Mouse (Mus musculus) kidney, embryonic 14.5 days (tissue): Measurements from ENCODE around the gene Srms. TPM values are rescaled to one million over a fixed set of nuclear protein-coding genes. Genes with fewer than 3 reads are reported as not detected.

ENCODE experiments used
- ATAC-seq: fragments of 200-750 bp; cut with Nextera tagmentation; 2 replicates; pipeline ENCODE4 v1.8.0; 2017; ENCODE audit warnings: moderate number of reproducible peaks, mild to moderate bottlenecking, moderate TSS enrichment, moderate library complexity; ENCODE audit not compliant: low FRiP score, low TSS enrichment
- H3K27ac ChIP-seq: fragments of 300-500 bp; sonication (generic); 2 replicates; pipeline ENCODE4 v1.5.1; 2014; ENCODE audit warnings: low read depth, mild to moderate bottlenecking, low read length, moderate library complexity, mixed read lengths
- H3K27me3 ChIP-seq: fragments of 300-500 bp; sonication (generic); 2 replicates; pipeline ENCODE4 v1.6.1; 2014; ENCODE audit warnings: mild to moderate bottlenecking, low read length; ENCODE audit not compliant: control insufficient read depth, insufficient read depth
- H3K36me3 ChIP-seq: fragments of 300-500 bp; sonication (generic); 2 replicates; pipeline ENCODE4 v1.6.1; 2014; ENCODE audit warnings: low read length, mixed read lengths; ENCODE audit not compliant: control insufficient read depth, insufficient read depth
- H3K4me1 ChIP-seq: fragments of 300-500 bp; sonication (generic); 2 replicates; pipeline ENCODE4 v1.6.1; 2014; ENCODE audit warnings: low read length, mixed read lengths; ENCODE audit not compliant: control insufficient read depth, insufficient read depth
- H3K4me2 ChIP-seq: fragments of 300-500 bp; sonication (generic); replicated peaks from 2 replicates; pipeline ENCODE4 v1.6.1; 2014; ENCODE audit warnings: low read depth, mild to moderate bottlenecking, low read length
- H3K4me3 ChIP-seq: fragments of 300-500 bp; sonication (generic); 2 replicates; pipeline ENCODE4 v1.5.1; 2014; ENCODE audit warnings: mild to moderate bottlenecking, low read length
- H3K9ac ChIP-seq: fragments of 300-500 bp; sonication (generic); 2 replicates; pipeline ENCODE4 v1.6.1; 2014; ENCODE audit warnings: low read depth, mild to moderate bottlenecking, low read length, moderate library complexity
- H3K9me3 ChIP-seq: fragments of 300-500 bp; sonication (generic); 2 replicates; pipeline ENCODE4 v1.6.1; 2016; ENCODE audit warnings: low read length; ENCODE audit not compliant: control insufficient read depth
- WGBS: fragments of 180-500 bp; shearing (Covaris S2); extraction: QIAGEN DNeasy Blood & Tissue Kit; methylation state at CpG from one replicate; pipeline ENCODE4 v1.1.7; 2014; 5-methylcytosine and 5-hydroxymethylcytosine counted together
- polyA plus RNA-seq: library from polyadenylated mRNA; unstranded; fragments of >200 nt; fragmentation: Nextera tagmentation; extraction: Ambion mirVana; gene quantifications from 2 replicates; pipeline ENCODE4 v1.2.1, GENCODE M21; 2014

Gene Srms
- polyA plus RNA-seq, 1 experiment from 2014 or later: 0.24 TPM

DNA sequence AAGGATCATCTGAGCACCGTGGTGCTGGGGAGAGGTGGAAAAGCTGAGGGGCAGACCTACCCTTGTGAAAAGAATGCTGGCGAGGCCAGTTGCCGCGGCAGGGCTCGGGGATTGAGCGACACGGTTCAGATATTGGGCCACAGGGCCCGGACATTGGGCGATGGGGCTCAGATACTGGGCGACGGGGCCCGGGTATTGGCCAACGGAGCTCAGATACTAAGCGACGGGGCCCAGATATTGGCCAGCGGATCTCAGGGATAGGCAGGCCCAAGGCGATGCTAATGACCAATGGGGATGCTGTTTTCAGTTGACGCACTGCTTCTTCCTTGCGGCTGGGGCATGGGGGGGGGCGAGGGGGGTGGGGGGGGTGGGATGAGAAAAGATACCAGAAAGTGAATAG lies 18.2 kb upstream of the Srms start:
- H3K4me3 ChIP-seq: no peak overlapping the region
- no peak overlapping the region for H3K4me2 ChIP-seq
- no peaks in the 10 kb centered on the region for H3K36me3 ChIP-seq
- H3K27ac ChIP-seq: no peak overlapping the region
- 85% methylated on average over 19 of the region's 20 CpGs for WGBS
- H3K4me1 ChIP-seq: no peaks in the 10 kb centered on the region
- H3K27me3 ChIP-seq: no peaks in the 10 kb centered on the region
- H3K9me3 ChIP-seq: no peaks in the 10 kb centered on the region
- ATAC-seq: no peak
- H3K9ac ChIP-seq: no peak overlapping the region

DNA sequence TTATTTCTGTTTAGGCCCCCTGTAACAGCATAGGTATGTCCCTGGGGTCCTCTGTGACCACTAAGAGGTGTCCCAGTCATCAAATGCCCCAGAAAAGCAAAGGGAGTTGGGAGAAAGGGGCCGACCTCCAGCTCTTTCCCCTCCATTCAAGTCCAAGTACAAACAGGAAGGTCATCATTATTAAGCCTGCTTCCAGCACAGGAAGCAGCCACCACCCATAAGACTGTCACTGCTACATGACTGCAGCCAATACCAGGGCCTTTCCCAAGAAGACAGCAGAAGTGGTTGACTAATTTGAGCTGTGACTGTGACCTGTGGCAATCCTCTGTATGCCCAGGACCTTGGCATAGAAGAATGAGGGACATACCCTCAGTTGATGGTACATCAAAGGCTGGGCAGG lies 15.3 kb upstream of the Srms start:
- no peak overlapping the region for H3K4me3 ChIP-seq
- H3K27ac ChIP-seq: no peak overlapping the region
- ATAC-seq: no peak
- H3K9ac ChIP-seq: no peak overlapping the region
- no peaks in the 10 kb centered on the region for H3K36me3 ChIP-seq
- 73% methylated on average over 1 of the region's 1 CpGs for WGBS
- H3K4me1 ChIP-seq: no peaks in the 10 kb centered on the region
- no peaks in the 10 kb centered on the region for H3K9me3 ChIP-seq
- H3K4me2 ChIP-seq: no peak overlapping the region
- H3K27me3 ChIP-seq: no peaks in the 10 kb centered on the region

DNA sequence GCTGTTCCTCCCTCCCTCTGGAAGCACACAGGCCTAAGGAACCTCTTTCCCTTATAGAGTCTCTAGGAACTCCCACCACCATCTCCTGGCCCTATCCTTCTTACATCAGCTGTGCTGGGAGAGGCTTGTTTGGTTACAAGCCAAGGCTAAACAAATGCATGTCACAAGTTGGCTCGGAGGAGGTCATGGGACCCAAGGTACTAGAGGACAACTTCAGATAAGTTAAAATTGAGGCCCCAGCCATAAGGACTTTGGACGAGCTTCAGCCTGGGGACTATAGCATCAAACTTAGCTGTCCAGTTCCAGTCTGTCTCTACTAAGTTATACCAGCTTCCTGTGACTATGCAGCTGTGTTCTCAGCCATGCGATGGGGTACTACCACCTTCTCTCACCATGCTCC lies 14.1 kb upstream of the Srms start:
- Histone ChIP-seq H3K9ac (no peak overlapping the region), H3K36me3 (no peaks in the 10 kb centered on the region), H3K27ac (no peak overlapping the region), H3K4me3 (no peak overlapping the region), H3K4me2 (no peak overlapping the region), H3K9me3 (no peaks in the 10 kb centered on the region), H3K27me3 (no peaks in the 10 kb centered on the region), H3K4me1 (no peaks in the 10 kb centered on the region)
- ATAC-seq: no peak
- WGBS: 91% methylated on average over 3 of the region's 3 CpGs

DNA sequence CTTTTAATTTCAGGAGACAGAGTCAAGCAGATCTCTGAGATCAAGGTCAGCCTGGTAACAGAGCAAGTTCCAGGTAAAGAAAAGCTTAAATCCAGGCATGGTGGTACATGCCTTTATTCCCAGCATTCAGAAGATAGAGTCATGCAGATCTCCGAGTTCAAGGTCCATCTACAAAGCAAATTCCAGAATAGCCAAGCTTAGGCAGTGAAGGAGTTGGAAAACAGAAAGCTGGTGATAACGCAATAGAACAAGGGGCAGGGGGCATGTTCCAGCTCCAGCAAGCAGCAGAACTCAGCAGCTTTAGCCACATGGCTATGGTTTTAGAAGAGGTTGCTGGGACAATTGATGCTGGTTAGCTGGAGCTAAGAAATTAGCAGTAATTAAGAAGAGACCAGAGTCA lies 12.0 kb upstream of the Srms start:
- H3K4me3 ChIP-seq: no peak overlapping the region
- 91% methylated on average over 2 of the region's 2 CpGs for whole genome bisulfite sequencing
- H3K27ac ChIP-seq: no peak overlapping the region
- ATAC-seq: no peak
- no peaks in the 10 kb centered on the region for H3K27me3 ChIP-seq
- H3K4me1 ChIP-seq: peaks cover 11% of the 10 kb centered on the region; the same call in 1 of the 2 replicates
- no peak overlapping the region for H3K4me2 ChIP-seq
- H3K9me3 ChIP-seq: no peaks in the 10 kb centered on the region
- no peaks in the 10 kb centered on the region for H3K36me3 ChIP-seq
- H3K9ac ChIP-seq: no peak overlapping the region

DNA sequence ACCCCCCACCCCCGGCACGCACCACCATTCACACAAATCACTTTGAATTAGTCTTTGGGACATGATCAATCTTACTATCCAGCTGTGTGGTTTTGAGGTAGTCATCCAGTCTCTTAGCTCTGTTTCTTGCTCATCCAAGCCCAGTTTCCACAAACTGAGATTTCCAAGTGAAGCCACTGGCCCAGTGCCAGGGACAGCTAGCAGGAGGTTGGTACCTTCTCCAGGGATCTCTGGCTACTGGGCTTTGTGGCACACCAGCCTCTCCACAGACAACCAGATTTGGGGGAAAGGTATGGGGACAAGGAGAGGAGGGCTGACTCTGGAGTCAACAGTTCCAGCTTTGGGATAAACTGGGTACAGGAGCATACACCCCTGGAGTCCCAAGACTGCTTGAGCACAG lies 7.4 kb upstream of the Srms start:
- 25% methylated on average over 2 of the region's 2 CpGs for WGBS
- Histone ChIP-seq H3K36me3 (no peaks in the 10 kb centered on the region), H3K27ac (peak overlapping the region; percentile 77; the same call in 1 of the 2 replicates), H3K9ac (no peak overlapping the region), H3K27me3 (no peaks in the 10 kb centered on the region), H3K9me3 (no peaks in the 10 kb centered on the region), H3K4me1 (peaks cover 20% of the 10 kb centered on the region; the same call in 1 of the 2 replicates), H3K4me2 (peak overlapping the region; percentile 58), H3K4me3 (peak overlapping the region; percentile 34)
- no peak for ATAC-seq

DNA sequence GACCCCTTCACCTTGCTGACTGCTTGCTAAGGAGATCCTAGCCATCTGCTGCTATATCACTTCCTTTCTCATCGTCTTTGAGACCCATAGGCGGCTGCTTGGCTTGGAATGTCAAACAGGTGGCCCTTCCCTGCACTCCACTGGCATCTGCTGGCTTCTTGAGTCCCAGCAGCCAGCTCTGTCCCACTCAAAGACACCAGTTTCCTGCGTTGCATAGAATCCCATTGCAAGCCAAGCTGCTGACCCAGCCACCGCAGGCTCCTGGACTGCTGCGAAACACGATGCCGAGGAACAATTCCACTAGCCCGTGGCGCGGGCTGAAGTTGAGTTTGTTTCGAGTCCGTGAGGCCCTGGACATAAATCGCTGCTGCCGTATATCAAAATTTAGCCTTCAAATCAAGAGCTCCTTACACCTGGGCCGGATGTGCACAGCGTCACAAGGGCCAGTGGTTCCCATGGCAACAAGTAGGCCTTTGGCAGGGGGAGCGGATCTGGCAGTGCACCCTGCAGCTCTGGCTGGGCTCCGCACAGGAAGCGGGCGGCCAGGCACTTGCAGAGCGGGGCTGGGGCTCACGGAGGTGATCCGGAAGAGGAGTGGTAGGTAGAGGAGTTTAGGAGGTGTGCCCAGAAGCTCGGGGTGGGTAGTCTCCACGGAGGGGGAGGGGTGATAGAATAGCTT lies 6.7 kb upstream of the Srms start, which contains the start of gene Fndc11:
Gene Fndc11 (plus strand): TSS at position 476 of the 679 bp plus-strand sequence.
- H3K4me3 ChIP-seq: peak within 1 kb of the TSS; percentile 34
- WGBS: under 1% methylated on average over 25 of the region's 25 CpGs
- no peaks in the 10 kb centered on the region for H3K9me3 ChIP-seq
- H3K27me3 ChIP-seq: no peaks in the 10 kb centered on the region
- peak; percentile 97 for ATAC-seq
- H3K4me2 ChIP-seq: peak within 1 kb of the TSS; percentile 58
- H3K4me1 ChIP-seq: peaks cover 20% of the 10 kb centered on the region; the same call in 1 of the 2 replicates
- H3K36me3 ChIP-seq: no peaks in the 10 kb centered on the region
- H3K9ac ChIP-seq: peak within 1 kb of the TSS; percentile 37; the same call in 1 of the 2 replicates
- peak within 1 kb of the TSS; percentile 77 for H3K27ac ChIP-seq

DNA sequence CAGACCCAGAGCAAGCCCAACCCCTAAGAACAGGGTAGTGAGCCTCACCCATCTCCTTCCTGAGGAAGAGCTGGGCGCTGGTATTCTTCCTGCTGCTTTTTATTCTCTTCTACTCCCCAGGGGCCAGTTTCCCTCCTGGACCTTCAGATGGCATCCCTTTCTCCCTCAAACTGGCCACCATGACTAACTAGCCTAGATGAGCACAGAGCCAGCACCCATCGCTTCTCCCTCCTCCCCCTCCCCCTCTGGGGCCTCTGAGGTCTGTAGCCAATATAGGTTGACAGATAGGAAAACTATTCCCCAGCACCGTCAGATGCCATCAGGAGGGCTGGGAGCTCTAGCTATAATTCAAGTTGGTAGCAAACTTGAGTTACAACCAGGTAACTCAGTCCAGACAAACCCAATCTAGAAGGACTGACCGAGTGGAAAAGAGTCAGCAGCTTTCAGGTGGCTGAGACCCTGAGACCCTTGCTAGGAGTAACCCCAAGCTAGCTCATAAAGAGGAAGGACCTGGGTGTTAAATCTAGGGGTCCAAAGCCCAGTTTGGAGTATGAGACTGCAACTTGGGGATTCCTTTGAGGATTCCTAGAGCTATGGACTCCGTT lies 6.0 kb upstream of the Srms start:
- peaks cover 20% of the 10 kb centered on the region; the same call in 1 of the 2 replicates for H3K4me1 ChIP-seq
- peak overlapping the region; percentile 37; the same call in 1 of the 2 replicates for H3K9ac ChIP-seq
- peak overlapping the region; percentile 77 for H3K27ac ChIP-seq
- ATAC-seq: no peak
- no peaks in the 10 kb centered on the region for H3K9me3 ChIP-seq
- 47% methylated on average over 5 of the region's 5 CpGs for WGBS
- no peaks in the 10 kb centered on the region for H3K36me3 ChIP-seq
- H3K4me3 ChIP-seq: no peak overlapping the region; the same call in 1 of the 2 replicates
- H3K4me2 ChIP-seq: no peak overlapping the region
- H3K27me3 ChIP-seq: peaks cover 4% of the 10 kb centered on the region

DNA sequence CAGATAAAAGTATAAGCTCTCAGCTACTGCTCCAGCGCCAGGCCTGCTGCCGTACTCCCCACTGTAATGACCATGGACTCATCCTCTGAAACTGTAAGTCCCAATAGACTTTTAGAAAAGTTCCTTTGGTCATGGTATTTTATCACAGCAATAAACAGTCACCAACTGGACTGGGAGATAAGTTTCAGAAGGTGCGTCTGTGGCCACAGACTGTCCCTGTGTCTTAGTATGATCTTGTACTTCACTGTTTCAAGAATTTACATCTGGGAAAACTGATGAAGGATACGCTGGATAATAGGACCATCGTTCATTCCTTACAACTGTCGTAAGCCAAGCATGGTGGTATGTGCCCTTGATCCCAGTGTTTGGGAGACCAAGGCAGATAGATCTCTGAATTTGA lies 3.1 kb upstream of the Srms start:
- Histone ChIP-seq H3K4me3 (no peak overlapping the region), H3K36me3 (no peaks in the 10 kb centered on the region), H3K9ac (no peak overlapping the region), H3K4me2 (no peak overlapping the region), H3K27ac (no peak overlapping the region), H3K9me3 (no peaks in the 10 kb centered on the region), H3K27me3 (peaks cover 33% of the 10 kb centered on the region), H3K4me1 (0 out of 2 replicates have a peak, but pooled peaks cover 22% of the 10 kb centered on the region)
- no peak for ATAC-seq
- WGBS: 89% methylated on average over 6 of the region's 6 CpGs

DNA sequence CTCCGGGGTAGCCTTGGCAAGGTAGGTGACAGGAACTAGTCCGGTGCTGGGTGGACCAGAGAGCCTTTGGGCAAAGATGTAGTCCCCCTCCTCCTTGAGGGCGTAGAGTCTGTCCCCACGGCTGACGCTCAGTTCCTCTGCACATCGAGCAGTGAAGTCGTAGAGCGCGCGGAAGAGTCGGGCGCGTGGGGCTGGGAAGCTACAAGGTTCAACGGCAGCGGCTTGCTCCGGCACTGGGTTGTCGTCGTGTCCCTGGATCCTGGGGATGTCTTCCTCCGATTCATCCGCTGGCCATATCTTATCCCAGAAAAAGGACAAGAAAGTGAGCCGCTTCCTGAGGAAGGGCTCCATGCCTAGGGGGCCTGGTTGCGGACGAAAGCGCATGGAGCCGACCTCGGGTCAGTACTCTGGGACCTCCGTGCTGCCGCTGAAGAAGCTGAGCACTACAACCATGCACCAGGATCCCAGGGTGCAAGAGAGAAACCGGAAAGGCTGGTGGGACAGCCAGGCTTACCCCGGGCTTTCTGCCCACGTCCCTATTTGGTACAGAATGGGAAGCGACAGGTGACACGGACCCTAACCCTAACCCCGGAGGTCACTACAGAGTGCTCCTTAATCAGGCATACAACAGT lies 480 bp downstream of the Srms start:
- H3K9me3 ChIP-seq: no peaks in the 10 kb centered on the region
- peak; percentile 52; the same call in 1 of the 2 replicates for ATAC-seq
- no peaks in the 10 kb centered on the region for H3K36me3 ChIP-seq
- H3K4me2 ChIP-seq: peak overlapping the region; percentile 58
- H3K27me3 ChIP-seq: peaks cover 33% of the 10 kb centered on the region
- H3K9ac ChIP-seq: peak overlapping the region; percentile 42
- 3% methylated on average over 34 of the region's 34 CpGs for WGBS
- H3K4me3 ChIP-seq: peak overlapping the region; percentile 39
- no peak overlapping the region for H3K27ac ChIP-seq
- H3K4me1 ChIP-seq: 0 out of 2 replicates have a peak, but pooled peaks cover 8% of the 10 kb centered on the region
